Mouse (Mus musculus): ENCODE results near the gene Pdgfc. TPM values are rescaled to one million over a fixed set of nuclear protein-coding genes. Genes with fewer than 3 reads are reported as not detected.

Gene Pdgfc
- polyA plus RNA-seq, 1 experiment from 2014 or later: 0.88 TPM

DNA sequence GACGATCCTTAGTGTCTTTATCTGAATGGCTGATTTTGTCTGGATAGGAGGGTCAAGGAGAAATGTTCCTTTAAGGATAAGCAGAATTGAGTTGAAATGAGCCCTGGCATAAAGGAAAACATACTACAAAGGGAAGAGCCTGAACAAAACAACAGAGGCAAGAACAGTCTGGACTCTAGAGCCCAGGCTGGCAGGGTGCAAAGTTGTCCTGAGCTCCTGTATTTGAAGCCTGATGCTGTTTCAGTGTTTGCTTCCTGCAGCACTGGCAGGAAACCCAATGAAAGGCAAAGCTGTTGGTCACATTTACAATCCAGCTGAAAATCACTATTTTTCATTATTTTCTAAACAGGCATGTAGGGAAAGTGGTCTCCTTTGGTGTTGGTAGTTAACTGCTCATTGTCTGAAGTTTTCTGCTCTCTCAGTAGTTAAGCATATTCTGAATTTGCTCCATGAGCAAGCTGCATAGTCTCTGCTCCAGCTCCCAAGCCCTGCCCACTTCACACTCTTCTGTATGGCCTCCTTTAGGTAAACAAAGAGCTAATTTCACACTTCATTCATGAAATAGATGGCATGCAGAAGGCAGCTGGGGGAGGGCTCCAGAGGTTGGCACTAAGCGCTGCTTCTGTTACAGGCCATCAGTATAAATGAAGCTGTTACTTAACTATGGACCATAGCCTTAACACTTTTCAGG, 8.6 kb downstream of the Pdgfc start:
- DNase-seq (no peak), ATAC-seq (no peak)
- no peak for TF ChIP-seq EP300 (IDR thresholded peaks at IDR 0.05; ENCODE audit: low read depth)
- Histone ChIP-seq H3K4me1 (ENCODE audit: insufficient read depth) (no peaks in the 10 kb centered on the region), H3K4me3 (ENCODE audit: low read depth, low read length) (no peak overlapping the region), H3K9me3 (ENCODE audit: low read length) (no peaks in the 10 kb centered on the region), H3K27ac (ENCODE audit: low read depth) (no peak overlapping the region), H3K9ac (replicated peaks) (no peak overlapping the region), H3K36me3 (replicated peaks; ENCODE audit: insufficient read depth, low read length) (no peaks in the 10 kb centered on the region), H3K27me3 (ENCODE audit: insufficient read depth, low read length) (no peaks in the 10 kb centered on the region), H3K4me2 (ENCODE audit: low read depth, low read length) (no peak overlapping the region)
- WGBS (ENCODE audit: insufficient replicate concordance): 75% methylated on average over 2 of the region's 2 CpGs

DNA sequence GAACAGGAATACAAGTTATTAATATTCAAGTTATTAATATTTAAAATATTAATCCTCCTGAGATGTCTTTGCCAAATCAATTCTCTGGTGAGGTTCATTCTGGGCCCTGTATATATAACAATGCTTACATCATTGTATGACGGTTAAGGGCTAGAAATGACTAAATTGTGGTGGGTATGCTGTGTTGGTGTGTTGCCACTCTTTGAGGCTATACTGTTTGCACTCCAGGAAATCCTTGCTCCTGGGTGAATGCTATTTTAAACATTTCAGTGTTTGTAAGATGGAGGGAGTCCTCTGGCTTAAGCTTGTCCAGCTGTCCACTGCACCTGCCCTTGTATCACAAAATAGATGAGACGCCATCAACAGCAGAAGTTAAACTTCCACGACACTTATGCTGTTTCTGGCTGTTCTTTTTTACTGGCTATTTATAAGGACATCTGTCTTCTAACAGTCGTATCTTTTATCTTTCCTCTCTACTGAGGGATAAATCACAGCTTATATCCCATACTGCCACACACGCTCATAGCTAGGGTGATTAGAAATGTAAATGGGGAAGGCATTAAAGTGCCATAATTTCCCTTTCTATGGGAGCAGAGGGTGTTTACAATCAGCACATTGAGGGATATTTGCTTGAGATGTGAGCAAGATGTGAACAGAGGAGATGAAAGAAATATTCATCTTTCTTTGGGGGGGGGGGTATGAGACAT, 9.3 kb downstream of the Pdgfc start:
- Histone ChIP-seq H3K4me3 (ENCODE audit: low read depth, low read length) (no peak overlapping the region), H3K27ac (ENCODE audit: low read depth) (no peak overlapping the region), H3K4me1 (ENCODE audit: insufficient read depth) (no peaks in the 10 kb centered on the region), H3K4me2 (ENCODE audit: low read depth, low read length) (no peak overlapping the region), H3K27me3 (ENCODE audit: insufficient read depth, low read length) (no peaks in the 10 kb centered on the region), H3K9me3 (ENCODE audit: low read length) (no peaks in the 10 kb centered on the region), H3K9ac (replicated peaks) (no peak overlapping the region), H3K36me3 (replicated peaks; ENCODE audit: insufficient read depth, low read length) (no peaks in the 10 kb centered on the region)
- 75% methylated on average over 5 of the region's 5 CpGs for WGBS (ENCODE audit: insufficient replicate concordance)
- TF ChIP-seq EP300 (IDR thresholded peaks at IDR 0.05; ENCODE audit: low read depth) (no peak), CTCF (IDR thresholded peaks at IDR 0.05; ENCODE audit: low read depth) (no peak)
- ATAC-seq (no peak), DNase-seq (no peak)

DNA sequence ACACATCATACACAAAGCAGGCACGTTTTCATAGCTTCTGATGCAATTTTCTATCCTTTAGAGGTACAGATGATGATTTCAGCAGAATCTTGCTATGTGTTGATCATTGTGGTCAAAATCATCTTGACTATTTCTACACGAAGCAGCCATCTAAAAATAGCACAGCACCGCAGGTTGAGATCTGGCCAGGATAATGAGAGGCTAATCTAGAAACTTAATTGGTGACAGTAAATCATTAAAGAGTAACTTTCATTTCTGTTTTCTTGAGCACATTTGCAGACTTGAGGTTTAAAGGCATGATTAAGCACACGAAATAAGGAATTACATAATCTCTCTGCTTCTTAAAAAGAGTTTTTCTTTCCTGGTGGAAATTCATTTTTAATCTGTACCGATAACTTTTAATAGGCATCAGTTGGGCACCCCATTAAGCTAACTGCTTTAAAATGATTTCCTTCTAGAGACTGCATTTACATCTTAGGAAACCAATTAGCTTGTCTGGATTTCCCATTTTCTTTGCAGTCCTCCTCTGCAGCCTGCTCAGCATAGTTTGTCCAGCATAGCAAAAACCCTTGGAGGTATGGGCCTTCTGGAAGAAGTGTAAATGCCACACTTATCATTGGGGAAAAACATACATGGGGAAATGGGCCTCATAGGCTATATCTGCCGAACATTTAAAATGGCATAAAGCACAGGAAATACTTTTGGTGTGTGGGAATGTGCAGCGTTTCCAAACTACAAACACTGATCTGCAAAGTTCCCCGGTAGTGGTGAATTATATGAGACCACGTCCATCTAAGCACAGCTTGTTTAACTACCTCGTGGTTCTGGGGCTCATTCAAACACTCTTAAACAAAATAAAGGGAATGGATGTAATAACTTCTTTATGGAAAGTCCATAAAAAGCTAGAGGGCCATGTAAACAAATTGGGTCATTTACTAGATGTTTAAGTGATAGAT, 10.7 kb downstream of the Pdgfc start:
- Histone ChIP-seq H3K9me3 (ENCODE audit: low read length) (no peaks in the 10 kb centered on the region), H3K36me3 (replicated peaks; ENCODE audit: insufficient read depth, low read length) (no peaks in the 10 kb centered on the region), H3K27me3 (ENCODE audit: insufficient read depth, low read length) (no peaks in the 10 kb centered on the region), H3K27ac (ENCODE audit: low read depth) (no peak overlapping the region), H3K9ac (replicated peaks) (no peak overlapping the region), H3K4me1 (ENCODE audit: insufficient read depth) (no peaks in the 10 kb centered on the region), H3K4me3 (ENCODE audit: low read depth, low read length) (no peak overlapping the region), H3K4me2 (ENCODE audit: low read depth, low read length) (no peak overlapping the region)
- DNase-seq (no peak), ATAC-seq (no peak)
- no peak for TF ChIP-seq CTCF (IDR thresholded peaks at IDR 0.05; ENCODE audit: low read depth)
- no peak for TF ChIP-seq EP300 (IDR thresholded peaks at IDR 0.05; ENCODE audit: low read depth)
- WGBS (ENCODE audit: insufficient replicate concordance): 47% methylated on average over 10 of the region's 10 CpGs

DNA sequence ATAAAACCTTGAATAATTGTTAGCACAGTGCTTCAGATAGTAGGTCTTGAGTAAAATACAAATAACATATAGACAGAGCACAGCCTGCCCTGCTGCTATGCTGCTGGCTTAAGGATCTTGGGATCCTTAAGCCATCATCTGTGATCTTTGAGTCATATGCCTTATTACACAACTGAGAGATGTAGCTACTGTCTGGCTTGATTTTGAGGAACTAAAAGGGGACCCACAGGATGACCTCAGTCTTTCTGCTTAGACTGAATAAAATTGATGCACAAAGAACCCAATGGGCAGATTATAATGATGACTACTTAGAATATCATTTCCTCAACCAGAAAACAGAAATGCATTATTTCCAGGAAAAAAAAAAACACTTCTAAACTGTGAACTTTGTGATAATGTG, 15.3 kb downstream of the Pdgfc start:
- Histone ChIP-seq H3K4me2 (ENCODE audit: low read depth, low read length) (no peak overlapping the region), H3K4me1 (ENCODE audit: insufficient read depth) (no peaks in the 10 kb centered on the region), H3K27ac (ENCODE audit: low read depth) (no peak overlapping the region), H3K9ac (replicated peaks) (no peak overlapping the region), H3K9me3 (ENCODE audit: low read length) (no peaks in the 10 kb centered on the region), H3K27me3 (ENCODE audit: insufficient read depth, low read length) (no peaks in the 10 kb centered on the region), H3K36me3 (replicated peaks; ENCODE audit: insufficient read depth, low read length) (no peaks in the 10 kb centered on the region), H3K4me3 (ENCODE audit: low read depth, low read length) (no peak overlapping the region)
- no peak for TF ChIP-seq CTCF (IDR thresholded peaks at IDR 0.05; ENCODE audit: low read depth)
- TF ChIP-seq EP300 (IDR thresholded peaks at IDR 0.05; ENCODE audit: low read depth): no peak
- DNase-seq: no peak
- ATAC-seq: peak; percentile 40

DNA sequence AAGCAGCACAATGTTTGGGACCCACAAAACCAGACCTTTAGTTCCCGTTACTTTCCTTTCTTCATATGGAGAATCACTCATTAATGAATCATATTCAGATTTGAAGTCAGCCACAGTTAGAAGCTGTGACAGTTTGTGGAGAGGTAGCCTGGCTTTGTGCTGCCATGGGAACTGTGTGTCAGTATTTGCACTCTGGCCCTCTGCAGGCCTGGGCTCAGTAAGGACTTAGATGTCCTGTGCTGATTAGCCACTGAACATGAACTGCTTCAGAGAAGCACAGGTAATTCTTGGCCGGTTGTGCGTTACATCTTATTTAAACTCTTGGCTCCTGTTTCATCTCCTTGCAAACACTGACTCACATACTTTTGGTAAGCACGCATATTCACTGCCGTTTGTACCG, 16.2 kb downstream of the Pdgfc start:
- DNase-seq: no peak
- Histone ChIP-seq H3K9me3 (ENCODE audit: low read length) (no peaks in the 10 kb centered on the region), H3K36me3 (replicated peaks; ENCODE audit: insufficient read depth, low read length) (no peaks in the 10 kb centered on the region), H3K4me2 (ENCODE audit: low read depth, low read length) (no peak overlapping the region), H3K27ac (ENCODE audit: low read depth) (no peak overlapping the region), H3K4me3 (ENCODE audit: low read depth, low read length) (no peak overlapping the region), H3K9ac (replicated peaks) (no peak overlapping the region), H3K4me1 (ENCODE audit: insufficient read depth) (no peaks in the 10 kb centered on the region), H3K27me3 (ENCODE audit: insufficient read depth, low read length) (no peaks in the 10 kb centered on the region)
- no peak for TF ChIP-seq CTCF (IDR thresholded peaks at IDR 0.05; ENCODE audit: low read depth)
- no peak for TF ChIP-seq EP300 (IDR thresholded peaks at IDR 0.05; ENCODE audit: low read depth)
- no peak for ATAC-seq
- WGBS (ENCODE audit: insufficient replicate concordance): 75% methylated on average over 6 of the region's 6 CpGs

DNA sequence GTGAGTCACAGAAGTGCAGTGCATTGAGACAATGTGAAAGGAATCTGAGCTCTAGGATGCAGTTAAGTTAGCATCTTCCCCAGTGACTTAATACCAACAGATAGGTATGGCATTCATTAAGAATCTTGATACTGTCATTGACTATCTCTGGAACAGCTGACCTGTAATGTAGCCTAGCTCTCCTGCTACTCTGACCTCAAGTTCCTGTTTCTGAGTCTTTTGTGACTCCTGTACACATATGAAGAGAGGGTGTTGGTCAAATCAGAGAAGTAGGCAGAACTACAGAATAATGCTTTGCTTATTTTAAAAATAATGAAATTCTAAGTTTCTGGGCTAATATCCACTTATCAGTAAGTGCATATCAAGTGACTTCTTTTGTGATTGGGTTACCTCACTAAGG, 17.9 kb downstream of the Pdgfc start:
- TF ChIP-seq EP300 (IDR thresholded peaks at IDR 0.05; ENCODE audit: low read depth) (no peak), CTCF (IDR thresholded peaks at IDR 0.05; ENCODE audit: low read depth) (no peak)
- H3K9me3 ChIP-seq (ENCODE audit: low read length): no peaks in the 10 kb centered on the region
- H3K4me1 ChIP-seq (ENCODE audit: insufficient read depth): no peaks in the 10 kb centered on the region

More for the DNA sequence above, 17.9 kb downstream of the Pdgfc start:
- no peak for ATAC-seq
- no peak overlapping the region for H3K4me3 ChIP-seq (ENCODE audit: low read depth, low read length)
- H3K9ac ChIP-seq (replicated peaks): no peak overlapping the region
- no peaks in the 10 kb centered on the region for H3K27me3 ChIP-seq (ENCODE audit: insufficient read depth, low read length)
- no peak overlapping the region for H3K27ac ChIP-seq (ENCODE audit: low read depth)
- no peaks in the 10 kb centered on the region for H3K36me3 ChIP-seq (replicated peaks; ENCODE audit: insufficient read depth, low read length)
- H3K4me2 ChIP-seq (ENCODE audit: low read depth, low read length): no peak overlapping the region
- no peak for DNase-seq

Measured in liver, postnatal 0 days (tissue).